Mouse (Mus musculus) testis, adult 2 months (tissue): ENCODE data around the gene Lmna. TPM values are rescaled to one million over a fixed set of nuclear protein-coding genes. Genes with fewer than 3 reads are reported as not detected.

ENCODE experiments used
- H3K27ac ChIP-seq: fragments of 200-500 bp; 2 replicates; pipeline ENCODE4 v1.5.1; 2012; ENCODE audit warnings: low read depth, low read length; ENCODE audit not compliant: control insufficient read depth, insufficient read depth
- H3K27me3 ChIP-seq: fragments of 200-500 bp; 2 replicates; pipeline ENCODE4 v1.6.1; 2012; ENCODE audit warnings: mild to moderate bottlenecking, low read length, moderate library complexity; ENCODE audit not compliant: control insufficient read depth, insufficient read depth
- H3K36me3 ChIP-seq: fragments of 200-500 bp; 2 replicates; pipeline ENCODE4 v1.6.1; 2012; ENCODE audit warnings: mild to moderate bottlenecking, low read length; ENCODE audit not compliant: control insufficient read depth, insufficient read depth
- H3K4me1 ChIP-seq: fragments of 200-500 bp; 2 replicates; pipeline ENCODE4 v1.6.1; 2012; ENCODE audit warnings: low read length; ENCODE audit not compliant: control insufficient read depth, insufficient read depth
- H3K4me3 ChIP-seq: fragments of 200-500 bp; 2 replicates; pipeline ENCODE4 v1.5.1; 2012; ENCODE audit warnings: low read depth, mild to moderate bottlenecking, low read length, moderate library complexity, mixed read lengths; ENCODE audit not compliant: control insufficient read depth
- CTCF ChIP-seq: fragments of 200-500 bp; IDR thresholded peaks from 2 replicates; pipeline ENCODE4 v1.5.1; 2012; ENCODE audit warnings: low read depth, mild to moderate bottlenecking, inconsistent platforms, low read length, moderate library complexity; ENCODE audit not compliant: control insufficient read depth, insufficient read depth, insufficient replicate concordance
- POLR2A ChIP-seq: fragments of 200-500 bp; IDR thresholded peaks from 2 replicates; pipeline ENCODE4 v1.6.1; 2012; ENCODE audit warnings: low read depth, mild to moderate bottlenecking, inconsistent platforms, low read length, moderate library complexity; ENCODE audit not compliant: control insufficient read depth
- polyA plus RNA-seq: library from polyadenylated mRNA; depleted of rRNA; stranded (reverse); fragments of >200 nt; gene quantifications from 2 replicates; pipeline ENCODE4 v1.2.3, GENCODE M21; 2012; rRNA removed

Gene Lmna
- 14.4 and 16.7 TPM in 2 replicates for polyA plus RNA-seq

DNA sequence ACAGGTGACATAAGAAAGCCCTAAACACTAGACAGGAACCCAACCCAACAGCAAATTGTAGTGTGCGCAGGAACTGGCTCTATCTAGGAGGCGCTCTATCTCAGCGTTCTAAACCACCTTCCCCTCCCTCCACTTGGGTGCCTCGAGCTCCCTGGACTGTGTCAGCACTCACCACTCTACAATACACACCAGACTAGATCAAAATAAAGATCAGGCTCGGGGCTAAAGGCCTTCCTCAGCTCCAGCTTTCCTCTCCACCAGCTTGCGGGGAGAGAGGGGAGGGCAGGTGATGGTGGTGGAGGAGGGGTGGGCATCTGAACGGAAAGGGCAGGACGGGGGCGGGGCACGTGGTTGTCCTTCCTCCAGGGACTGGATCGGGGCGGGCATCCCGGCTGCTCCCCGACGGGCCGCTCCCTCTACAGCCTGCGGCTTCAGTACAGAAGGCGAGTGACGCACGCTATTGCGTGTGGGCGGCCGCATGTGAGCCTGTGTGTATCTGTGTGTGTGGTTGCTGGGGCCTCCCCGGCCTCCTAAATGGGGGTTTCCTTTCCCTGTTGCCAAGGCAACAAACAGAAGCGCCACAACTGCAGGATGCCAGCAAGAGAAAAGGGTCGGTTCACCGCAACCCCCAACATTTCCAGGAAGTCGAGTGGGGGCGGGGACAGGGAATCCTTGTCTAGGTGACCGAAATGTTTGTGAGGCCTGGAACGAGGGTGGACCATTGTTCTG, at the start of gene Lmna:
TSS of gene Lmna (minus strand) at position 265 of the 729 bp plus-strand sequence.
- no peaks in the 10 kb centered on the region for H3K36me3 ChIP-seq
- peak within 1 kb of the TSS; percentile 68 for H3K4me3 ChIP-seq
- peak within 1 kb of the TSS; percentile 90 for H3K27ac ChIP-seq
- TF ChIP-seq POLR2A = 0 out of 2 replicates have a peak, but pooled peaks have one; percentile 29
- TF ChIP-seq CTCF = no peak
- peaks cover 26% of the 10 kb centered on the region for H3K4me1 ChIP-seq
- H3K27me3 ChIP-seq = no peaks in the 10 kb centered on the region

- H3K4me3 ChIP-seq = no peak overlapping the region
- no peaks in the 10 kb centered on the region for H3K27me3 ChIP-seq
- H3K4me1 ChIP-seq = peaks cover 9% of the 10 kb centered on the region
- TF ChIP-seq CTCF (no peak), POLR2A (no peak)
- no peak overlapping the region for H3K27ac ChIP-seq
- H3K36me3 ChIP-seq = peaks cover 4% of the 10 kb centered on the region
Observed at GRCm38 (mm10) chr3:88556616-88557015, 46.9 kb upstream of the Lmna start.

GRCm38 (mm10) chr3:88555731-88556130, 46.0 kb upstream of the Lmna start:
- Histone ChIP-seq H3K36me3 (peaks cover 4% of the 10 kb centered on the region), H3K4me3 (peak overlapping the region; percentile 63), H3K4me1 (peaks cover 9% of the 10 kb centered on the region), H3K27me3 (no peaks in the 10 kb centered on the region), H3K27ac (peak overlapping the region; percentile 23; the same call in 1 of the 2 replicates)
- TF ChIP-seq POLR2A (no peak), CTCF (no peak)

- Histone ChIP-seq H3K4me1 (peaks cover 9% of the 10 kb centered on the region), H3K27me3 (no peaks in the 10 kb centered on the region), H3K36me3 (peaks cover 4% of the 10 kb centered on the region), H3K4me3 (peak overlapping the region; percentile 63), H3K27ac (peak overlapping the region; percentile 5)
- TF ChIP-seq CTCF = no peak
- no peak for TF ChIP-seq POLR2A
Observed at GRCm38 (mm10) chr3:88555069-88555605, 45.4 kb upstream of the Lmna start.

- H3K4me3 ChIP-seq = peak overlapping the region; percentile 92
- H3K4me1 ChIP-seq = peaks cover 9% of the 10 kb centered on the region
- H3K36me3 ChIP-seq = no peaks in the 10 kb centered on the region
- no peak for TF ChIP-seq CTCF
- TF ChIP-seq POLR2A = no peak; the same call in none of the 2 replicates
- H3K27me3 ChIP-seq = no peaks in the 10 kb centered on the region
- H3K27ac ChIP-seq = peak overlapping the region; percentile 89
Observed at GRCm38 (mm10) chr3:88553880-88554586, 44.3 kb upstream of the Lmna start.

GRCm38 (mm10) chr3:88553525-88553879, 43.7 kb upstream of the Lmna start, which contains the start of gene Ubqln4:
TSS of gene Ubqln4 (plus strand) at chr3:88553758.
- Histone ChIP-seq H3K36me3 (no peaks in the 10 kb centered on the region), H3K27ac (peak within 1 kb of the TSS; percentile 100), H3K27me3 (no peaks in the 10 kb centered on the region), H3K4me1 (peaks cover 9% of the 10 kb centered on the region), H3K4me3 (peak within 1 kb of the TSS; percentile 92)
- peak; percentile 66 for TF ChIP-seq CTCF
- TF ChIP-seq POLR2A = peak; percentile 37; the same call in 1 of the 2 replicates

GRCm38 (mm10) chr3:88552676-88553524, 43.1 kb upstream of the Lmna start, which contains the start of gene Lamtor2:
TSS of gene Lamtor2 (minus strand) at chr3:88553074.
- Histone ChIP-seq H3K36me3 (no peaks in the 10 kb centered on the region), H3K4me1 (peaks cover 14% of the 10 kb centered on the region), H3K27me3 (no peaks in the 10 kb centered on the region), H3K27ac (peak within 1 kb of the TSS; percentile 100), H3K4me3 (peak within 1 kb of the TSS; percentile 92)
- TF ChIP-seq CTCF (no peak), POLR2A (peak; percentile 87; the same call in 1 of the 2 replicates)
